Mouse (Mus musculus) midbrain, postnatal 0 days (tissue): Measurements from ENCODE around the gene Chd8. TPM values are rescaled to one million over a fixed set of nuclear protein-coding genes. Genes with fewer than 3 reads are reported as not detected.
A peak's percentile ranks its signal among the peaks of the same experiment; 100 is the strongest.

Source experiments
- ATAC-seq: fragments of 200-750 bp; cut with Nextera tagmentation; 2 replicates; pipeline ENCODE4 v1.8.0; 2017; ENCODE audit warnings: moderate number of reproducible peaks, mild to moderate bottlenecking, moderate TSS enrichment, moderate library complexity; ENCODE audit not compliant: low FRiP score
- DNase-seq: peaks from one replicate; pipeline ENCODE4 v3.0.0-alpha.2; 2015; ENCODE audit warnings: low spot score
- H3K27ac ChIP-seq: fragments of 300-500 bp; sonication (generic); 2 replicates; pipeline ENCODE4 v1.5.1; 2014; ENCODE audit warnings: low read depth, mild to moderate bottlenecking, low read length, mixed read lengths
- H3K27me3 ChIP-seq: fragments of 300-500 bp; sonication (generic); 2 replicates; pipeline ENCODE4 v1.6.1; 2014; ENCODE audit warnings: low read length, control low read depth, mixed read lengths; ENCODE audit not compliant: insufficient read depth
- H3K36me3 ChIP-seq: fragments of 300-500 bp; sonication (generic); 2 replicates; pipeline ENCODE4 v1.6.1; 2014; ENCODE audit warnings: low read length, control low read depth, mixed read lengths; ENCODE audit not compliant: insufficient read depth
- H3K4me1 ChIP-seq: fragments of 300-500 bp; sonication (generic); 2 replicates; pipeline ENCODE4 v1.6.1; 2014; ENCODE audit warnings: mild to moderate bottlenecking, control low read depth, antibody characterized with exemption, low read length, mixed read lengths; ENCODE audit not compliant: insufficient read depth
- H3K4me2 ChIP-seq: fragments of 300-500 bp; sonication (generic); 2 replicates; pipeline ENCODE4 v1.6.1; 2014; ENCODE audit warnings: low read depth, mild to moderate bottlenecking, low read length, mixed read lengths; ENCODE audit not compliant: poor library complexity, severe bottlenecking
- H3K4me3 ChIP-seq: fragments of 300-500 bp; sonication (generic); 2 replicates; pipeline ENCODE4 v1.5.1; 2014; ENCODE audit warnings: low read depth, mild to moderate bottlenecking, low read length, moderate library complexity
- H3K9ac ChIP-seq: fragments of 300-500 bp; sonication (generic); replicated peaks from 2 replicates; pipeline ENCODE4 v1.6.1; 2014; ENCODE audit warnings: mild to moderate bottlenecking, low read length, moderate library complexity, mixed read lengths; ENCODE audit not compliant: poor library complexity, severe bottlenecking
- H3K9me3 ChIP-seq: fragments of 300-500 bp; sonication (generic); 2 replicates; pipeline ENCODE4 v1.6.1; 2016; ENCODE audit warnings: low read length, control low read depth
- CTCF ChIP-seq: IDR thresholded peaks from 2 replicates; pipeline ENCODE4 v1.5.1; 2016; ENCODE audit warnings: antibody characterized with exemption, mild to moderate bottlenecking
- WGBS: fragments of 180-500 bp; shearing (Covaris S2); extraction: QIAGEN DNeasy Blood & Tissue Kit; methylation state at CpG from one replicate; pipeline ENCODE4 v1.1.7; 2014; 5-methylcytosine and 5-hydroxymethylcytosine counted together
- polyA plus RNA-seq: library from polyadenylated mRNA; unstranded; fragments of >200 nt; fragmentation: Nextera tagmentation; extraction: Ambion mirVana; gene quantifications from 2 replicates; pipeline ENCODE4 v1.2.1, GENCODE M21; 2015
- total RNA-seq: library from RNA; depleted of rRNA; stranded (reverse); fragments of >200 nt; gene quantifications from 2 replicates; pipeline ENCODE4 v1.2.3, GENCODE M21; 2014; rRNA removed

Gene Chd8
- total and polyA plus RNA-seq, 2 experiments from 2014 or later = 31.9 to 109 TPM

- no peak for DNase-seq
- Histone ChIP-seq H3K9me3 (no peaks in the 10 kb centered on the region), H3K36me3 (peaks cover 53% of the 10 kb centered on the region), H3K4me2 (no peak overlapping the region), H3K27me3 (no peaks in the 10 kb centered on the region), H3K4me3 (no peak overlapping the region), H3K9ac (no peak overlapping the region), H3K4me1 (no peaks in the 10 kb centered on the region), H3K27ac (no peak overlapping the region)
- WGBS = 96% methylated on average over 2 of the region's 2 CpGs
- TF ChIP-seq CTCF = no peak
- ATAC-seq = no peak
Observed at GRCm38 (mm10) chr14:52166571-52166970, 91.0 kb downstream of the Chd8 start.

- Histone ChIP-seq H3K9ac (no peak overlapping the region), H3K4me3 (no peak overlapping the region), H3K36me3 (peaks cover 55% of the 10 kb centered on the region), H3K4me2 (no peak overlapping the region), H3K4me1 (no peaks in the 10 kb centered on the region), H3K27ac (no peak overlapping the region), H3K27me3 (no peaks in the 10 kb centered on the region), H3K9me3 (no peaks in the 10 kb centered on the region)
- ATAC-seq (no peak), DNase-seq (no peak)
- WGBS = 90% methylated on average over 6 of the region's 6 CpGs
- TF ChIP-seq CTCF = no peak
Observed at GRCm38 (mm10) chr14:52160911-52161310, 96.7 kb downstream of the Chd8 start.

DNA sequence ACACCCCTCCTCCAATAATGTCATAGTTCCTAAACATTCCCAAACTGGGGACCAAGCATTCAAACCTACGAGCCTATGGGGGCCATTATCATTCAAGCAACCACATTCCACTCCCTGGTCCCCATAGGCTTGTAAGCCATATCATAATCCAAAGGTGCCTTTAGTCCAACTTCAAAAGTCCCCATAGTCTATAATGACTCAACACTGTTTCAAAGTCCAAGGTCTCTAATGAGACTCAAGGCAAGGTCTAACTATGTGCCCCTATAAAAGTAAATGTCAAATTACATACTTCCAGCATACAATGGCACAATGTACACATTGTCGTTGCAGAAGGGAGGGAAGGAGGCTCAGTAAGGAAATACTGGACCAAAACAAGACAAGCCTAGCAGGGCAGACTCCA, 102.6 kb downstream of the Chd8 start:
- 83% methylated on average over 2 of the region's 2 CpGs for whole genome bisulfite sequencing
- H3K27ac ChIP-seq = no peak overlapping the region
- TF ChIP-seq CTCF = no peak
- no peaks in the 10 kb centered on the region for H3K9me3 ChIP-seq
- H3K36me3 ChIP-seq = peaks cover 14% of the 10 kb centered on the region
- no peaks in the 10 kb centered on the region for H3K4me1 ChIP-seq
- H3K4me3 ChIP-seq = no peak overlapping the region
- no peak overlapping the region for H3K9ac ChIP-seq
- no peak for ATAC-seq
- no peaks in the 10 kb centered on the region for H3K27me3 ChIP-seq
- no peak overlapping the region for H3K4me2 ChIP-seq
- no peak for DNase-seq

DNA sequence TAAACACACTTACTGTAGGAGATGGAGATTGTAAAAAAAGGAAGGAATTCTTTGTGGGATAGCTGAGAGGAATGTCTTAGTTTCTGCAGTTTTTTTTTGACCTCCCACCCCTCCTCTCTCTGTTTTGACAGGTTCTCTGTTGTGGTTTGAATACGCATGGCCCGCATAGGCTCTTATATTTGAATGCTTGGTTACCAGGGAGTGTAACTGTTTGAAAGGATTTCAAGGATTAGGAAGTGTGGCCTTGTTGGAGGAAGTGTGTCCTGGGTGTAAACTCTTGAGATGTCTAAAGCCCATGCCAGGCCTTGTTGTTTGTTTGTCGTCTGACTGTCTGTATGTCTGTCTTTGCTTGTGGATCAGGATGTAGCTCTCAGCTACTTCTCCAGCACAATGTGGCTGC, 105.0 kb downstream of the Chd8 start:
- 0 out of 2 replicates have a peak overlapping the region, but pooled peaks have one; percentile 12 for H3K27ac ChIP-seq
- H3K4me1 ChIP-seq = no peaks in the 10 kb centered on the region
- H3K27me3 ChIP-seq = no peaks in the 10 kb centered on the region
- H3K9me3 ChIP-seq = no peaks in the 10 kb centered on the region
- no peak for DNase-seq
- peak overlapping the region; percentile 31 for H3K4me2 ChIP-seq
- no peaks in the 10 kb centered on the region for H3K36me3 ChIP-seq
- H3K4me3 ChIP-seq = no peak overlapping the region
- TF ChIP-seq CTCF = no peak
- H3K9ac ChIP-seq = no peak overlapping the region
- 18% methylated on average over 3 of the region's 3 CpGs for WGBS
- no peak for ATAC-seq

GRCm38 (mm10) chr14:52152179-52152578, 105.4 kb downstream of the Chd8 start:
- no peaks in the 10 kb centered on the region for H3K4me1 ChIP-seq

GRCm38 (mm10) chr14:52149888-52150287, 107.7 kb downstream of the Chd8 start:
- DNase-seq (no peak), ATAC-seq (no peak)
- Histone ChIP-seq H3K4me1 (no peaks in the 10 kb centered on the region), H3K9ac (no peak overlapping the region), H3K9me3 (no peaks in the 10 kb centered on the region), H3K27ac (no peak overlapping the region), H3K4me2 (no peak overlapping the region), H3K27me3 (no peaks in the 10 kb centered on the region), H3K36me3 (no peaks in the 10 kb centered on the region), H3K4me3 (no peak overlapping the region)
- 53% methylated on average over 4 of the region's 4 CpGs for WGBS
- TF ChIP-seq CTCF = no peak

More at GRCm38 (mm10) chr14:52152179-52152578, 105.4 kb downstream of the Chd8 start:
- peak; percentile 84 for ATAC-seq
- Histone ChIP-seq H3K9me3 (no peaks in the 10 kb centered on the region), H3K27ac (peak overlapping the region; percentile 55), H3K36me3 (no peaks in the 10 kb centered on the region), H3K4me2 (peak overlapping the region; percentile 31), H3K9ac (no peak overlapping the region), H3K4me3 (peak overlapping the region; percentile 14), H3K27me3 (no peaks in the 10 kb centered on the region)
- peak; percentile 59 for DNase-seq
- TF ChIP-seq CTCF = no peak
- 13% methylated on average over 7 of the region's 7 CpGs for WGBS

Other genes starting within 250 kb of the Chd8 start
- not detected in 2 replicates for gene Tmem253, start 242.1 kb downstream of the Chd8 start, total RNA-seq
- gene Tmem253, start 242.1 kb downstream of the Chd8 start, polyA plus RNA-seq = 0.18 and 0.81 TPM in 2 replicates
- gene Zfp219, start 237.0 kb downstream of the Chd8 start, total RNA-seq = 60.4 and 65.5 TPM in 2 replicates
- gene Zfp219, start 237.0 kb downstream of the Chd8 start, polyA plus RNA-seq = 23.5 TPM in 2 replicates
- not detected in 2 replicates for gene Olfr221, start 215.3 kb downstream of the Chd8 start, total RNA-seq
- not detected in 2 replicates for gene Olfr221, start 215.3 kb downstream of the Chd8 start, polyA plus RNA-seq
- gene Hnrnpc, start 153.8 kb downstream of the Chd8 start, total RNA-seq = 57.6 and 69.2 TPM in 2 replicates
- 242 and 258 TPM in 2 replicates for gene Hnrnpc, start 153.8 kb downstream of the Chd8 start, polyA plus RNA-seq
- gene Rpgrip1, start 147.1 kb downstream of the Chd8 start, total RNA-seq = 5.5 and 6.4 TPM in 2 replicates
- gene Rpgrip1, start 147.1 kb downstream of the Chd8 start, polyA plus RNA-seq = 55.9 and 59.8 TPM in 2 replicates
- 32.3 and 42.1 TPM in 2 replicates for gene Supt16, start 60.4 kb downstream of the Chd8 start, total RNA-seq
- gene Supt16, start 60.4 kb downstream of the Chd8 start, polyA plus RNA-seq = 35.4 and 36.9 TPM in 2 replicates
- 54.7 and 58.5 TPM in 2 replicates for gene Tox4, start 21.4 kb upstream of the Chd8 start, total RNA-seq
- gene Tox4, start 21.4 kb upstream of the Chd8 start, polyA plus RNA-seq = 44.9 and 47.7 TPM in 2 replicates
- gene Rab2b, start 21.8 kb upstream of the Chd8 start, total RNA-seq = 56.7 and 57.7 TPM in 2 replicates
- 48.2 and 57.6 TPM in 2 replicates for gene Rab2b, start 21.8 kb upstream of the Chd8 start, polyA plus RNA-seq
- 19.6 and 22.6 TPM in 2 replicates for gene Mettl3, start 47.3 kb upstream of the Chd8 start, total RNA-seq
- 24.1 and 24.2 TPM in 2 replicates for gene Mettl3, start 47.3 kb upstream of the Chd8 start, polyA plus RNA-seq
- gene Sall2, start 71.0 kb upstream of the Chd8 start, total RNA-seq = 98.8 and 112 TPM in 2 replicates
- 37.8 and 39.0 TPM in 2 replicates for gene Sall2, start 71.0 kb upstream of the Chd8 start, polyA plus RNA-seq
- gene Olfr1513, start 98.6 kb upstream of the Chd8 start, total RNA-seq = not detected in 2 replicates
- gene Olfr1513, start 98.6 kb upstream of the Chd8 start, polyA plus RNA-seq = not detected in 2 replicates
- gene Olfr1512, start 121.4 kb upstream of the Chd8 start, total RNA-seq = not detected in 2 replicates
- gene Olfr1512, start 121.4 kb upstream of the Chd8 start, polyA plus RNA-seq = not detected in 2 replicates
- not detected in 2 replicates for gene Olfr1511, start 139.6 kb upstream of the Chd8 start, total RNA-seq
- gene Olfr1511, start 139.6 kb upstream of the Chd8 start, polyA plus RNA-seq = 0.21 TPM in 1 of 2 replicates, not detected in the other
- not detected in 2 replicates for gene Olfr1510, start 156.6 kb upstream of the Chd8 start, total RNA-seq
- not detected in 2 replicates for gene Olfr1510, start 156.6 kb upstream of the Chd8 start, polyA plus RNA-seq
- not detected in 2 replicates for gene Olfr1509, start 185.2 kb upstream of the Chd8 start, total RNA-seq
- gene Olfr1509, start 185.2 kb upstream of the Chd8 start, polyA plus RNA-seq = not detected in 2 replicates
- 0.05 TPM in 1 of 2 replicates, not detected in the other for gene Olfr1508, start 209.7 kb upstream of the Chd8 start, total RNA-seq
- not detected in 2 replicates for gene Olfr1508, start 209.7 kb upstream of the Chd8 start, polyA plus RNA-seq
- gene Olfr1507, start 238.0 kb upstream of the Chd8 start, total RNA-seq = not detected in 2 replicates
- gene Olfr1507, start 238.0 kb upstream of the Chd8 start, polyA plus RNA-seq = not detected in 2 replicates